Comparison of ENCODE assay signal across 12 mouse cellular contexts in the genomic region with DNA sequence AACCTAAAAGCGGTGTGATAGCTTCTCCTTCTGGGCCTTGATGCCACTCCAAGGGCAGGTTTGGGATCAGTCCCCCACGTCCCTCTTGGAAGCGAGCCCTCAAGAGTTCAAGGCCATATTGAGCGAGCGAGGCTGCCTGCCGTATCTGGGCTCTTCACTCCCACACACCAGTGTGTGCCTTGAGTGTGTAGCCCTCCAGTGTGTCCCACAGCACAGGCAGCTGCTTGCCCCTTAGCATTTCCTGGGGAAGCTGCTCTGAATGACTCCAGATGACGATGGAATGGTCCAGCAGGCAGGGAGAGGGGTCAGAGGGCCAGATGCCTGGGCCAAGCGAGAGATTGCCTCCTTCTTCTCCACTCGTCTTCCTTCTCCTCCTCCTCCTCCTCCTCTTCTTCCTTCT. TPM values are rescaled to one million over a fixed set of nuclear protein-coding genes. Genes with fewer than 3 reads are reported as not detected.
A peak's percentile ranks its signal among the peaks of the same experiment; 100 is the strongest.
DNase-seq lines count a peak whose midpoint lies in the region; ATAC-seq and TF ChIP-seq lines count a peak whose summit lies in the region.
"Had no signal": no experiment of that assay in that cellular context is flagged by ENCODE, and none has a peak within 500 bp of the region (broad histone marks: within the 10 kb centered on the region; RNA-seq: fewer than 3 reads in every experiment).

No protein-coding gene starts in this region.

- H3K4me3 ChIP-seq in heart, embryonic 15.5 days: no peak overlapping the region
- no peak overlapping the region for H3K4me3 ChIP-seq in midbrain, embryonic 13.5 days (replicated peaks)
- H3K4me3 ChIP-seq in midbrain, postnatal 0 days (ENCODE audit: low read depth, low read length): no peak overlapping the region
- H3K4me3 ChIP-seq in intestine, embryonic 16.5 days (ENCODE audit: low read length): no peak overlapping the region
- H3K4me3 ChIP-seq in stomach, postnatal 0 days (ENCODE audit: low read depth, low read length): no peak overlapping the region

- WGBS in heart, embryonic 15.5 days: 44% methylated on average over 9 of the region's 9 CpGs
- 60% methylated on average over 9 of the region's 9 CpGs for WGBS in midbrain, embryonic 13.5 days
- 68% methylated on average over 9 of the region's 9 CpGs for WGBS in midbrain, postnatal 0 days
- WGBS in intestine, embryonic 16.5 days: 44% methylated on average over 9 of the region's 9 CpGs
- 56% methylated on average over 9 of the region's 9 CpGs for WGBS in stomach, postnatal 0 days

- no peaks in the 10 kb centered on the region for H3K9me3 ChIP-seq in heart, embryonic 15.5 days (replicated peaks)
- H3K9me3 ChIP-seq in midbrain, embryonic 13.5 days: no peaks in the 10 kb centered on the region
- no peaks in the 10 kb centered on the region for H3K9me3 ChIP-seq in midbrain, postnatal 0 days (ENCODE audit: low read length)
- no peaks in the 10 kb centered on the region for H3K9me3 ChIP-seq in intestine, embryonic 16.5 days (ENCODE audit: control insufficient read depth, low read length)
- no peaks in the 10 kb centered on the region for H3K9me3 ChIP-seq in stomach, postnatal 0 days (ENCODE audit: control insufficient read depth, low read length)

- no peak for TF ChIP-seq EP300 in stomach, postnatal 0 days (optimal IDR thresholded peaks at IDR 0.05)

- peak overlapping the region; percentile 19; the same call in 1 of the 2 replicates for H3K9ac ChIP-seq in heart, embryonic 15.5 days
- no peak overlapping the region for H3K9ac ChIP-seq in midbrain, embryonic 13.5 days (replicated peaks)
- no peak overlapping the region for H3K9ac ChIP-seq in midbrain, postnatal 0 days (replicated peaks; ENCODE audit: low read length, poor library complexity, severe bottlenecking)
- H3K9ac ChIP-seq in intestine, embryonic 16.5 days (ENCODE audit: low read depth, low read length): peak overlapping the region; percentile 51
- no peak overlapping the region for H3K9ac ChIP-seq in stomach, postnatal 0 days (ENCODE audit: low read length)

- intact Hi-C loops in heart, postnatal 14 days (cut with DNase I): no loop called here

- H3K27ac ChIP-seq in heart, embryonic 15.5 days: peak overlapping the region; percentile 74
- H3K27ac ChIP-seq in midbrain, embryonic 13.5 days: peak overlapping the region; percentile 14; the same call in 1 of the 2 replicates
- no peak overlapping the region for H3K27ac ChIP-seq in midbrain, postnatal 0 days (ENCODE audit: low read depth, low read length)
- peak overlapping the region; percentile 88 for H3K27ac ChIP-seq in intestine, embryonic 16.5 days (ENCODE audit: low read length)
- peak overlapping the region; percentile 63 for H3K27ac ChIP-seq in stomach, postnatal 0 days (replicated peaks)

- no peak for TF ChIP-seq CTCF in midbrain, postnatal 0 days (IDR thresholded peaks at IDR 0.05)
- TF ChIP-seq CTCF in stomach, postnatal 0 days (IDR thresholded peaks at IDR 0.05; ENCODE audit: low read depth): no peak

- ATAC-seq in heart, embryonic 15.5 days (replicated peaks; ENCODE audit: insufficient number of reproducible peaks, insufficient read depth, low FRiP score, low read depth): no peak
- no peak for ATAC-seq in midbrain, embryonic 13.5 days
- no peak for ATAC-seq in midbrain, postnatal 0 days (ENCODE audit: low FRiP score)
- no peak for ATAC-seq in intestine, embryonic 16.5 days
- no peak for ATAC-seq in stomach, postnatal 0 days (ENCODE audit: low FRiP score, low TSS enrichment)

- H3K4me1 ChIP-seq in heart, embryonic 15.5 days (replicated peaks): peaks cover 90% of the 10 kb centered on the region
- H3K4me1 ChIP-seq in midbrain, embryonic 13.5 days (replicated peaks): peaks cover 78% of the 10 kb centered on the region
- peaks cover 20% of the 10 kb centered on the region for H3K4me1 ChIP-seq in midbrain, postnatal 0 days (ENCODE audit: insufficient read depth, low read length)
- peaks cover 81% of the 10 kb centered on the region for H3K4me1 ChIP-seq in intestine, embryonic 16.5 days (ENCODE audit: control insufficient read depth, insufficient read depth, low read length)
- peaks cover 13% of the 10 kb centered on the region for H3K4me1 ChIP-seq in stomach, postnatal 0 days (replicated peaks; ENCODE audit: control insufficient read depth, insufficient read depth)

- no peaks in the 10 kb centered on the region for H3K27me3 ChIP-seq in heart, embryonic 15.5 days
- no peaks in the 10 kb centered on the region for H3K27me3 ChIP-seq in midbrain, embryonic 13.5 days
- H3K27me3 ChIP-seq in midbrain, postnatal 0 days (ENCODE audit: insufficient read depth, low read length): no peaks in the 10 kb centered on the region
- no peaks in the 10 kb centered on the region for H3K27me3 ChIP-seq in intestine, embryonic 16.5 days (replicated peaks; ENCODE audit: control insufficient read depth, insufficient read depth, low read length)
- H3K27me3 ChIP-seq in stomach, postnatal 0 days (ENCODE audit: control insufficient read depth, insufficient read depth, low read length): no peaks in the 10 kb centered on the region

- peaks cover 22% of the 10 kb centered on the region for H3K36me3 ChIP-seq in heart, embryonic 15.5 days
- peaks cover 52% of the 10 kb centered on the region for H3K36me3 ChIP-seq in midbrain, embryonic 13.5 days
- peaks cover 53% of the 10 kb centered on the region for H3K36me3 ChIP-seq in midbrain, postnatal 0 days (ENCODE audit: insufficient read depth, low read length)
- peaks cover 3% of the 10 kb centered on the region for H3K36me3 ChIP-seq in intestine, embryonic 16.5 days (ENCODE audit: control insufficient read depth, insufficient read depth, low read length)
- H3K36me3 ChIP-seq in stomach, postnatal 0 days (ENCODE audit: control insufficient read depth, insufficient read depth, low read length): peaks cover 6% of the 10 kb centered on the region; the same call in 1 of the 2 replicates

- peak overlapping the region; percentile 26; the same call in 1 of the 2 replicates for H3K4me2 ChIP-seq in heart, embryonic 15.5 days
- no peak overlapping the region for H3K4me2 ChIP-seq in midbrain, embryonic 13.5 days (replicated peaks)
- no peak overlapping the region for H3K4me2 ChIP-seq in midbrain, postnatal 0 days (ENCODE audit: low read depth, low read length, poor library complexity, severe bottlenecking)
- peak overlapping the region; percentile 16; the same call in 1 of the 2 replicates for H3K4me2 ChIP-seq in intestine, embryonic 16.5 days (ENCODE audit: low read depth, low read length)
- no peak overlapping the region for H3K4me2 ChIP-seq in stomach, postnatal 0 days (replicated peaks; ENCODE audit: low read depth)

- no peak for DNase-seq in heart, postnatal 14 days
- no peak for DNase-seq in midbrain, postnatal 0 days (ENCODE audit: low spot score)
- DNase-seq in stomach, postnatal 0 days (ENCODE audit: low spot score): no peak
- DNase-seq in MN1 (ENCODE audit: low spot score): no peak
- no peak for DNase-seq in frontal cortex, adult 2 months (ENCODE audit: extremely low spot score in 1 of 2, low spot score in 1 of 2)
- DNase-seq: cerebellum, adult 9-10 months; gastrocnemius, postnatal 14 days had no signal

RNA-seq across cellular contexts. Expression of gene Lasp1, which starts 18.1 kb away (rescaled TPM):
- polyA plus RNA-seq in heart, embryonic 15.5 days (2015; fragmentation: Nextera tagmentation; extraction: Ambion mirVana): 40.3 and 65.5 TPM in 2 replicates
- total RNA-seq in heart, postnatal 14 days (2021): 10 to 100 TPM; 47.8 to 49.6 TPM
- polyA plus RNA-seq in midbrain, embryonic 13.5 days (2015; fragmentation: Nextera tagmentation; extraction: Ambion mirVana): 136 and 137 TPM in 2 replicates
- 206 and 216 TPM in 2 replicates for total RNA-seq in midbrain, postnatal 0 days (2014; rRNA removed)
- polyA plus RNA-seq in midbrain, postnatal 0 days (2015; fragmentation: Nextera tagmentation; extraction: Ambion mirVana): 174 and 179 TPM in 2 replicates
- polyA plus RNA-seq in intestine, embryonic 16.5 days (2015; fragmentation: Nextera tagmentation; extraction: Ambion mirVana): 141 and 148 TPM in 2 replicates
- 84.0 and 90.1 TPM in 2 replicates for polyA plus RNA-seq in stomach, postnatal 0 days (2015; fragmentation: Nextera tagmentation; extraction: Ambion mirVana)
- 108 and 111 TPM in 2 replicates for polyA plus RNA-seq in frontal cortex, adult 2 months (2012; rRNA removed)

RNA-seq across cellular contexts. Expression of gene B230217C12Rik, which starts 23.7 kb away (rescaled TPM):
- 2.9 and 3.4 TPM in 2 replicates for polyA plus RNA-seq in heart, embryonic 15.5 days (2015; fragmentation: Nextera tagmentation; extraction: Ambion mirVana)
- total RNA-seq in heart, postnatal 14 days (2021): 1 to 10 TPM in 1 of 2 experiments, under 1 TPM in 1; 0.95 to 1.1 TPM
- 23.2 and 24.8 TPM in 2 replicates for polyA plus RNA-seq in midbrain, embryonic 13.5 days (2015; fragmentation: Nextera tagmentation; extraction: Ambion mirVana)
- 37.7 and 43.6 TPM in 2 replicates for total RNA-seq in midbrain, postnatal 0 days (2014; rRNA removed)
- polyA plus RNA-seq in midbrain, postnatal 0 days (2015; fragmentation: Nextera tagmentation; extraction: Ambion mirVana): 38.2 and 41.8 TPM in 2 replicates
- polyA plus RNA-seq in intestine, embryonic 16.5 days (2015; fragmentation: Nextera tagmentation; extraction: Ambion mirVana): 4.1 TPM in 2 replicates
- 1.1 and 1.9 TPM in 2 replicates for polyA plus RNA-seq in stomach, postnatal 0 days (2015; fragmentation: Nextera tagmentation; extraction: Ambion mirVana)
- polyA plus RNA-seq in frontal cortex, adult 2 months (2012; rRNA removed): 102 and 104 TPM in 2 replicates
- total RNA-seq: MEL had no signal

RNA-seq across cellular contexts. Expression of gene Rpl23, which starts 34.7 kb away (rescaled TPM):
- 286 and 399 TPM in 2 replicates for polyA plus RNA-seq in heart, embryonic 15.5 days (2015; fragmentation: Nextera tagmentation; extraction: Ambion mirVana)
- 100 to 1,000 TPM; 503 to 533 TPM for total RNA-seq in heart, postnatal 14 days (2021)
- 363 and 377 TPM in 2 replicates for polyA plus RNA-seq in midbrain, embryonic 13.5 days (2015; fragmentation: Nextera tagmentation; extraction: Ambion mirVana)
- total RNA-seq in midbrain, postnatal 0 days (2014; rRNA removed): 177 and 224 TPM in 2 replicates
- polyA plus RNA-seq in midbrain, postnatal 0 days (2015; fragmentation: Nextera tagmentation; extraction: Ambion mirVana): 308 and 329 TPM in 2 replicates
- polyA plus RNA-seq in intestine, embryonic 16.5 days (2015; fragmentation: Nextera tagmentation; extraction: Ambion mirVana): 466 and 491 TPM in 2 replicates
- polyA plus RNA-seq in stomach, postnatal 0 days (2015; fragmentation: Nextera tagmentation; extraction: Ambion mirVana): 585 and 586 TPM in 2 replicates
- polyA plus RNA-seq in frontal cortex, adult 2 months (2012; rRNA removed): 342 and 345 TPM in 2 replicates

RNA-seq across cellular contexts. Expression of gene 1700001P01Rik, which starts 41.2 kb away (rescaled TPM):
- polyA plus RNA-seq in heart, embryonic 15.5 days (2015; fragmentation: Nextera tagmentation; extraction: Ambion mirVana): 0.21 and 0.32 TPM in 2 replicates
- total RNA-seq in heart, postnatal 14 days (2021): under 1 TPM in 1 of 2 experiments, not detected in 1; 0.65 TPM
- polyA plus RNA-seq in midbrain, embryonic 13.5 days (2015; fragmentation: Nextera tagmentation; extraction: Ambion mirVana): 0.81 and 1.1 TPM in 2 replicates
- not detected in 2 replicates for total RNA-seq in midbrain, postnatal 0 days (2014; rRNA removed)
- polyA plus RNA-seq in midbrain, postnatal 0 days (2015; fragmentation: Nextera tagmentation; extraction: Ambion mirVana): 0.29 TPM in 1 of 2 replicates, not detected in the other
- polyA plus RNA-seq in intestine, embryonic 16.5 days (2015; fragmentation: Nextera tagmentation; extraction: Ambion mirVana): not detected in 2 replicates
- not detected in 2 replicates for polyA plus RNA-seq in stomach, postnatal 0 days (2015; fragmentation: Nextera tagmentation; extraction: Ambion mirVana)
- polyA plus RNA-seq in frontal cortex, adult 2 months (2012; rRNA removed): 0.34 and 0.78 TPM in 2 replicates
- total RNA-seq: gastrocnemius, postnatal 14 days had no signal
- polyA plus RNA-seq: liver, embryonic 16.5 days had no signal

RNA-seq across cellular contexts. Expression of gene Cwc25, which starts 50.6 kb away (rescaled TPM):
- polyA plus RNA-seq in heart, embryonic 15.5 days (2015; fragmentation: Nextera tagmentation; extraction: Ambion mirVana): 9.5 and 10.5 TPM in 2 replicates
- 10 to 100 TPM in 1 of 2 experiments, 1 to 10 TPM in 1; 8.9 to 10.6 TPM for total RNA-seq in heart, postnatal 14 days (2021)
- polyA plus RNA-seq in midbrain, embryonic 13.5 days (2015; fragmentation: Nextera tagmentation; extraction: Ambion mirVana): 19.0 and 19.6 TPM in 2 replicates
- total RNA-seq in midbrain, postnatal 0 days (2014; rRNA removed): 11.8 and 16.0 TPM in 2 replicates
- 12.0 TPM in 2 replicates for polyA plus RNA-seq in midbrain, postnatal 0 days (2015; fragmentation: Nextera tagmentation; extraction: Ambion mirVana)
- polyA plus RNA-seq in intestine, embryonic 16.5 days (2015; fragmentation: Nextera tagmentation; extraction: Ambion mirVana): 11.1 and 11.9 TPM in 2 replicates
- 9.0 TPM in 2 replicates for polyA plus RNA-seq in stomach, postnatal 0 days (2015; fragmentation: Nextera tagmentation; extraction: Ambion mirVana)
- 18.0 and 19.0 TPM in 2 replicates for polyA plus RNA-seq in frontal cortex, adult 2 months (2012; rRNA removed)

Comparison
In these comparisons a context has a peak if more than half of its experiments do, and no peak if none do; other contexts are left out.
1. H3K4me2 ChIP-seq: peak in heart, embryonic 15.5 days (single experiment) and intestine, embryonic 16.5 days (single experiment); none in midbrain, embryonic 13.5 days (single experiment), midbrain, postnatal 0 days (single experiment) and stomach, postnatal 0 days (single experiment).
2. H3K9ac ChIP-seq: peak in heart, embryonic 15.5 days (single experiment) and intestine, embryonic 16.5 days (single experiment); none in midbrain, embryonic 13.5 days (single experiment), midbrain, postnatal 0 days (single experiment) and stomach, postnatal 0 days (single experiment).